Comparison of ENCODE assay signal across 8 mouse cellular contexts in genomic region chr11:60220291-60220804, GRCm38 (mm10). TPM values are rescaled to one million over a fixed set of nuclear protein-coding genes. Genes with fewer than 3 reads are reported as not detected.
DNase-seq lines count a peak whose midpoint lies in the region; ATAC-seq and TF ChIP-seq lines count a peak whose summit lies in the region.

No protein-coding gene starts in this region.

- peak; percentile 72 for ATAC-seq in activated CD4-positive, CD25-positive, alpha-beta regulatory T cell, adult 4 months
- ATAC-seq in megakaryocyte, adult 5-6 weeks (ENCODE audit: poor library complexity, severe bottlenecking): peak; percentile 79

- 0 out of 2 replicates have a peak, but pooled peaks have one; percentile 16 for TF ChIP-seq POLR2A in cortical plate, adult 2 months (IDR thresholded peaks at IDR 0.05; ENCODE audit: extremely low read depth, insufficient read depth, low read length)

- peak; percentile 90 to 94 for DNase-seq in gastrocnemius, adult 8-10 months (ENCODE audit: low spot score in 2 of 2)
- DNase-seq in hindlimb bud, embryonic 11.5 days (ENCODE audit: extremely low spot score, low read depth, low spot score): peak; percentile 69
- peak; percentile 82 to 83 for DNase-seq in left cerebral cortex, adult 8-10 months (ENCODE audit: low spot score in 2 of 2)
- DNase-seq in right cerebral cortex, adult 18-20 months: peak; percentile 87
- DNase-seq in urinary bladder, adult 2 months (ENCODE audit: low spot score): peak; percentile 96

- no peak for TF ChIP-seq CTCF in cortical plate, adult 2 months (IDR thresholded peaks at IDR 0.05; ENCODE audit: extremely low read depth, insufficient read depth, low read length)

- peak overlapping the region; percentile 75; the same call in 1 of the 2 replicates for H3K27ac ChIP-seq in cortical plate, adult 2 months (ENCODE audit: insufficient read depth, low read length)

- peak overlapping the region; percentile 76 for H3K4me3 ChIP-seq in cortical plate, adult 2 months (ENCODE audit: insufficient read depth, low read length)

- no peaks in the 10 kb centered on the region; the same call in 1 of the 2 replicates for H3K4me1 ChIP-seq in cortical plate, adult 2 months (ENCODE audit: control insufficient read depth, insufficient read depth, low read length)

RNA-seq across cellular contexts. Expression of gene Srebf1, which starts 2.0 kb away (rescaled TPM):
- 10 to 100 TPM; 23.6 to 35.9 TPM for polyA plus RNA-seq in activated CD4-positive, CD25-positive, alpha-beta regulatory T cell, adult 4 months (2017; shearing (Covaris generic))
- polyA plus RNA-seq in cortical plate, adult 2 months (2012; rRNA removed): 51.2 and 56.7 TPM in 2 replicates
- total RNA-seq in gastrocnemius, adult 8-10 months (2022): 10 to 100 TPM; 35.4 to 57.5 (median 43.5) TPM
- total RNA-seq in left cerebral cortex, adult 8-10 months (2022): 100 to 1,000 TPM in 2 of 4 experiments, 10 to 100 TPM in 2; 85.8 to 103 (median 100) TPM
- total RNA-seq in megakaryocyte, adult 5-6 weeks (2015): 27.5 and 37.3 TPM in 2 replicates
- 27.6 and 43.3 TPM in 2 replicates for total RNA-seq in megakaryocyte, adult 5-6 weeks (2017)
- 157 and 168 TPM in 2 replicates for polyA plus RNA-seq in urinary bladder, adult 2 months (2012; rRNA removed)

Comparison
In these comparisons a context has a peak if more than half of its experiments do, and no peak if none do; other contexts are left out.
1. Peak in every context shown above with its lines: DNase-seq, ATAC-seq, H3K4me3 ChIP-seq and H3K27ac ChIP-seq.